Mouse (Mus musculus) left cerebral cortex, adult 11 months (tissue): ENCODE measurements around the gene Zfyve9.

Experiments used
- DNase-seq: peaks from one replicate; pipeline ENCODE4 v3.0.0; 2022; ENCODE audit warnings: low spot score

The Zfyve9 gene

DNA sequence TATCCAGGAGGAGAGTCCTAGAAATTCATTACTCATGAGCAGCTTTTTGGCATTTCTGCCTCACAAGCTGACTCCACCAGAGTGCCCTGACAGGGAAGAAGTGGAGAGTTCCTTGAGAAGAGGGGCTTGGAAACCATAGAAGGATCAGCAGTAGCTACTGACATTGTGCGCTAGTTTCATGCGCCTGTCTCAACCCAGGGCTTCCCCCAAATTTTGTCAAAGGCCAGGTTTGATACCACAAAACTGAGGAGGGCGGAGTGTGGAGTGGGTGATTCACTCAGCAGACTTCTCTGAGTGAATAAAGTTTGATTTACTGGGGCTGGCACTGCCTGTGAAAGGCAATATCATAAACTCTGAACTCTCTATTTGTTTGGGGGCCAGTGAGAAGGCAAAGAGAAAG, 171.9 kb downstream of the Zfyve9 start:
- no peak for DNase-seq

GRCm38 (mm10) chr4:108601870-108602269, 178.7 kb downstream of the Zfyve9 start:
- no peak for DNase-seq

GRCm38 (mm10) chr4:108598306-108598705, 182.3 kb downstream of the Zfyve9 start:
- no peak for DNase-seq

DNA sequence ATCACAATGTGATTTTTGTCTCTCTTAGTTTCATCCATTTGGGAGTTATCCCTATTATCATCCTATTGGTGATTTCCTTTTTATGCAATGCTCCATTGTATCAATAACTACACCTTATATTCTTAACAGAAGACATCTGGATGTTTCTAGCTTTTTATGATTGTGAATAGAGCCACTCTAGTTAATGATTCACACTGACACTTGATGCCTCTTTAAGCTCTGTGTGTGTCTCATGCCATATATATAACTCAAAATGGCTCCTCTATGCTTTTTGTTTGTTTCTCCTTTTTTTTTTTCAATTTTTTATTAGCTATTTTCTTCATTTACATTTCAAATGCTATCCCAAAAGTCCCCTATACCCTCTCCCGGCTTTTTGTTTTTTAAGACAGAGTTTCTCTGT, 184.8 kb downstream of the Zfyve9 start:
- no peak for DNase-seq

DNA sequence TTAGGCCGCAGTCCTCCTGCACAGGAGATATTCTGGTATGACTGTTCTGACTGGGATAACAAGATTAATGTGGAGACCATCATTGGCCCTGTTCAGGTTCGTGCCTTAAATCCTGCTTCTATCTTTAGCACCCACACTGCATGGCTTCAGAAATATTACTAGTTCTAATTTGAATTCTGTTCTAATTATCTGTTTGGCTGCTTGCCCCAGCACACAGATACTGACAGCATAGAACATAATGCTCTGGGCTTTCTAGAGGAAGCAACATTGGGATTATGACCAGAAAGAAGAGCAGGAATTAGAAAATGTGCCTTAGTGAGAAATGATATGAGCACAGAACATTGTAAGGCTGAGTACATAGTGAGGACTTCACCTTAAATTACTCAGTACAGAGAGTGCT, 187.2 kb downstream of the Zfyve9 start:
- no peak for DNase-seq
